Mouse (Mus musculus) adrenal gland, adult 8-10 months (tissue): ENCODE data around the gene Irs2. TPM values are rescaled to one million over a fixed set of nuclear protein-coding genes. Genes with fewer than 3 reads are reported as not detected.
A peak's percentile ranks its signal among the peaks of the same experiment; 100 is the strongest.

Source experiments
- DNase-seq: peaks from one replicate; pipeline ENCODE4 v3.0.0; 2022
- total RNA-seq, 4 experiments: library from RNA; stranded (reverse); gene quantifications; 2 replicates each; pipeline ENCODE4 v1.2.4; 2022

The Irs2 gene
- total RNA-seq: 10 to 100 TPM; 18.6 to 28.6 (median 20.4) TPM

- no peak for DNase-seq
These were observed at the start of gene Irs2 for GRCm38 (mm10) chr8:11008379-11008775. Irs2 (minus strand) TSS chr8:11008458.

GRCm38 (mm10) chr8:11056665-11057064, 48.4 kb upstream of the Irs2 start:
- DNase-seq: no peak

- no peak for DNase-seq
These were observed 47.9 kb upstream of the Irs2 start for GRCm38 (mm10) chr8:11056175-11056563.

- DNase-seq: no peak
These were observed 47.4 kb upstream of the Irs2 start for GRCm38 (mm10) chr8:11055557-11056174.

GRCm38 (mm10) chr8:11049835-11050234, 41.6 kb upstream of the Irs2 start:
- DNase-seq: no peak

GRCm38 (mm10) chr8:11047812-11048211, 39.6 kb upstream of the Irs2 start:
- DNase-seq: no peak

- DNase-seq: no peak
These were observed 36.4 kb upstream of the Irs2 start for GRCm38 (mm10) chr8:11044660-11045059.

- DNase-seq: no peak
These were observed 35.3 kb upstream of the Irs2 start for GRCm38 (mm10) chr8:11043591-11043990.

- no peak for DNase-seq
These were observed 34.8 kb upstream of the Irs2 start for GRCm38 (mm10) chr8:11042872-11043587.

- DNase-seq: no peak
These were observed 31.8 kb upstream of the Irs2 start for GRCm38 (mm10) chr8:11040088-11040487.

GRCm38 (mm10) chr8:11038788-11039187, 30.5 kb upstream of the Irs2 start:
- DNase-seq: no peak

- DNase-seq: no peak
These were observed 30.1 kb upstream of the Irs2 start for GRCm38 (mm10) chr8:11038367-11038766.

- DNase-seq: no peak
These were observed 28.5 kb upstream of the Irs2 start for GRCm38 (mm10) chr8:11036790-11037189.

- DNase-seq: peak; percentile 52
These were observed 27.6 kb upstream of the Irs2 start for GRCm38 (mm10) chr8:11035628-11036416.

GRCm38 (mm10) chr8:11024871-11025270, 16.6 kb upstream of the Irs2 start:
- no peak for DNase-seq

- no peak for DNase-seq
These were observed 12.8 kb upstream of the Irs2 start for GRCm38 (mm10) chr8:11020949-11021572.

- DNase-seq: no peak
These were observed 7.4 kb upstream of the Irs2 start for GRCm38 (mm10) chr8:11015622-11016021.

GRCm38 (mm10) chr8:11013258-11013657, 5.0 kb upstream of the Irs2 start:
- DNase-seq: no peak

GRCm38 (mm10) chr8:11011787-11012485, 3.7 kb upstream of the Irs2 start:
- DNase-seq: no peak

- peak; percentile 73 for DNase-seq
These were observed 2.8 kb upstream of the Irs2 start for GRCm38 (mm10) chr8:11010913-11011605.

GRCm38 (mm10) chr8:11010398-11010797, 2.1 kb upstream of the Irs2 start:
- no peak for DNase-seq
